Mouse (Mus musculus): ENCODE measurements at regions not wholly inside any gene's neighbourhood (a gene's known extent, or its start where the extent isn't known, plus 50 kb on each side); places are given as distances from the start of the nearest gene placed in this dataset.

DNA sequence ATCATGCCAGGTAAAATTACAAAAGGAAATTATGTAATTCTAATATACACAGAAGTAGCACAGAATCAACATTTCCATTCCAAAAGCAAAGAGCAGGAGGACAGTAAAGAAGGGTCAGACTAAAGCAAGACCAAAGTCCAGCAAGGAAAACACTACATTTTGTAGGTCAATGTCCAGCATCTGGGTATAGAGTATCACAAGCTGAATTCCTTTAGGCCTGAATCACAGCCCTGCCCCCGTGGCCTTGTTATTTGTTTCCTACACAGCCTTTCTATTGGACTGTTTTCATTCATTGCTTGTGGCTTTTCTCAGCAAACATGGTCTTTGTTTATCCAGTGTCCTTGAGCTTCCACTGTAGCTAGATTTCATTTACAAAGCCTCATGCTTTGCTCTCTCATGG is 60.4 kb upstream of the Bod1l start:
- Histone ChIP-seq H3K9me3 (replicated peaks; ENCODE audit: low read length) (no peaks in the 10 kb centered on the region), H3K79me2 (replicated peaks; ENCODE audit: control insufficient read depth, extremely low read depth, insufficient read depth, poor library complexity, severe bottlenecking) (no peaks in the 10 kb centered on the region), H3K9ac (ENCODE audit: insufficient read depth, low read depth) (no peak overlapping the region), H3K27me3 (replicated peaks) (no peaks in the 10 kb centered on the region), H3K4me3 (replicated peaks in 1 of 3; ENCODE audit: low read depth in 2 of 3, low read length in 2 of 3, poor library complexity in 1 of 3) (no peak overlapping the region), H3K27ac (ENCODE audit: insufficient read depth, low read depth) (no peak overlapping the region), H3K4me1 (ENCODE audit: control insufficient read depth in 1 of 2, insufficient read depth in 2 of 2) (peaks cover 0 to 5% of the 10 kb centered on the region in 2 experiments; a peak in 2 of 4 replicates), H3K4me2 (ENCODE audit: insufficient read depth, low read depth, poor library complexity, severe bottlenecking) (no peak overlapping the region), H3K36me3 (replicated peaks in 1 of 2; ENCODE audit: control insufficient read depth in 1 of 2, insufficient read depth in 1 of 2, low read length in 1 of 2) (no peaks in the 10 kb centered on the region)
- TF ChIP-seq MXI1 (IDR thresholded peaks at IDR 0.05; ENCODE audit: low read depth, low read length) (no peak), CHD2 (IDR thresholded peaks at IDR 0.05; ENCODE audit: low read length) (no peak), CHD1 (IDR thresholded peaks at IDR 0.05; ENCODE audit: low read depth, low read length) (no peak), POLR2AphosphoS2 (IDR thresholded peaks at IDR 0.05; ENCODE audit: low read depth, low read length) (no peak), USF1 (IDR thresholded peaks at IDR 0.05; ENCODE audit: low read depth, low read length) (no peak), KAT2A (IDR thresholded peaks at IDR 0.05; ENCODE audit: insufficient replicate concordance, low read length) (no peak), GABPA (IDR thresholded peaks at IDR 0.05; ENCODE audit: insufficient replicate concordance, low read depth, low read length) (no peak), UBTF (IDR thresholded peaks at IDR 0.05; ENCODE audit: low read depth, low read length) (no peak), TCF12 (IDR thresholded peaks at IDR 0.05; ENCODE audit: low read depth, low read length) (no peak), RCOR1 (conservative IDR thresholded peaks at IDR 0.05; ENCODE audit: low read depth, low read length) (no peak), NELFE (IDR thresholded peaks at IDR 0.05; ENCODE audit: low read depth, low read length) (no peak), EP300 (IDR thresholded peaks at IDR 0.05; ENCODE audit: low read length) (no peak), SIN3A (IDR thresholded peaks at IDR 0.05; ENCODE audit: low read length) (no peak), POLR2A (IDR thresholded peaks at IDR 0.05; ENCODE audit: low read depth, low read length) (no peak), ZC3H11A (IDR thresholded peaks at IDR 0.05; ENCODE audit: low read depth, low read length) (no peak)
- no peak for DNase-seq (ENCODE audit: extremely low read depth)
- in situ Hi-C loops (cut with MboI; ENCODE audit: low pct_ligation_motif_present, low pct_unique_long_range_greater_than_20kb, low sequenced_read_pairs): no loop called here
- dilution Hi-C loops (cut with MboI; ENCODE audit: extremely low pct_ligation_motif_present, extremely low pct_unique_long_range_greater_than_20kb, low sequenced_read_pairs): no loop called here

DNA sequence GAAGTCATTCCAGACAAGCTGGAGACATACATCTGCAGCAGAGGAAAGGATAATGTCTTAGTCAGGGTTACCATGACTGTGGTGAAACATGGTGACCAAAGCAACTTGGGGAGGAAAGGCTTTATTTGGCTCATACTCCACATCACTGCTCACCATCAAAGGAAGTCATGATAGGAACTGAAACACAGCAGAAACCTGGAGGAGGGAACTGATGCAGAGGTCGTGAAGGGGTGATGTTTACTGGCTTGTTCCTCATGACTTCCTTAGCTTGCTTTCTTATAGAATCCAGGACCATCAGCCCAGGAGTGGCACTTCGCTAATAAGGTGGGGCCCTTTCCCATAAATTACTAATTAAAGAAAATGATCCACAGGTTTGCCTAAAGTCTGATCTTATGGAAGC is 55.1 kb upstream of the Bod1l start:
- no peak overlapping the region for H3K4me3 ChIP-seq (replicated peaks in 1 of 3; ENCODE audit: low read depth in 2 of 3, low read length in 2 of 3, poor library complexity in 1 of 3)
- no peaks in the 10 kb centered on the region for H3K9me3 ChIP-seq (replicated peaks; ENCODE audit: low read length)
- H3K4me2 ChIP-seq (ENCODE audit: insufficient read depth, low read depth, poor library complexity, severe bottlenecking): no peak overlapping the region
- peak; percentile 49 for DNase-seq (ENCODE audit: extremely low read depth)
- TF ChIP-seq ELF1 (IDR thresholded peaks at IDR 0.05; ENCODE audit: low read depth, low read length) (no peak), EP300 (IDR thresholded peaks at IDR 0.05; ENCODE audit: low read length) (peak; percentile 51; the same call in 1 of the 2 replicates)
- H3K9ac ChIP-seq (ENCODE audit: insufficient read depth, low read depth): no peak overlapping the region
- in situ Hi-C loops (cut with MboI; ENCODE audit: low pct_ligation_motif_present, low pct_unique_long_range_greater_than_20kb, low sequenced_read_pairs) (loop anchor here (25.0 kb wide), 1 partner anchor 1463 kb away; no protein-coding TSS in a partner anchor), dilution Hi-C loops (cut with MboI; ENCODE audit: extremely low pct_ligation_motif_present, extremely low pct_unique_long_range_greater_than_20kb, low sequenced_read_pairs) (no loop called here)
- no peaks in the 10 kb centered on the region for H3K79me2 ChIP-seq (replicated peaks; ENCODE audit: control insufficient read depth, extremely low read depth, insufficient read depth, poor library complexity, severe bottlenecking)
- H3K27ac ChIP-seq (ENCODE audit: insufficient read depth, low read depth): no peak overlapping the region
- H3K27me3 ChIP-seq (replicated peaks): no peaks in the 10 kb centered on the region
- H3K36me3 ChIP-seq (replicated peaks in 1 of 2; ENCODE audit: control insufficient read depth in 1 of 2, insufficient read depth in 1 of 2, low read length in 1 of 2): no peaks in the 10 kb centered on the region
- H3K4me1 ChIP-seq (ENCODE audit: control insufficient read depth in 1 of 2, insufficient read depth in 2 of 2): peaks cover 0 to 13% of the 10 kb centered on the region in 2 experiments; a peak in 2 of 4 replicates

Measured in CH12.LX (cell line).